Mouse (Mus musculus) CD4-positive helper T cell, adult 2 months (primary cell): ENCODE measurements around the gene Gabbr2.

Experiments
- DNase-seq: peaks from one replicate; pipeline ENCODE4 v3.0.0-alpha.2; 2012; ENCODE audit warnings: low read depth, missing footprints, low spot score

Gene Gabbr2

DNA sequence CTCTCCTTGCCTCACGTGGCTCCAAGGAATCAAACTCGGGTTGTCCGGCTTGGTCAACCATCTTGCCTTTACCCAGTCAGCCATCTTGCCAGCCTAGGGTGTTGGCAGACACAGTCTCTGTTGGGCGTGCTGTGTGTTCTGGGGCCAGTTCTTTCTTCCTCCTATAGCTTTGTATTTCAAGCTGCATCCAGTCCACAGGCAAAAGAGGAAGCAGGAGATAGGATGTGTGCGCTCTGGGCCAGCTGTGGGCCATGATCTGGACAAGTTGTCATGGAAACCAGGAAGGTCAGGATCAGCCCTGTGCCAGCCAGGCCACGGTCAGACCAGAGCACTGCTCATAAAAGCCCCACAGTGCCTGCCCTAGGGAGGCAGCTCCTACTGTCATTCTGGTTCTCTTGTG lies 74.9 kb downstream of the Gabbr2 start:
- DNase-seq: no peak

DNA sequence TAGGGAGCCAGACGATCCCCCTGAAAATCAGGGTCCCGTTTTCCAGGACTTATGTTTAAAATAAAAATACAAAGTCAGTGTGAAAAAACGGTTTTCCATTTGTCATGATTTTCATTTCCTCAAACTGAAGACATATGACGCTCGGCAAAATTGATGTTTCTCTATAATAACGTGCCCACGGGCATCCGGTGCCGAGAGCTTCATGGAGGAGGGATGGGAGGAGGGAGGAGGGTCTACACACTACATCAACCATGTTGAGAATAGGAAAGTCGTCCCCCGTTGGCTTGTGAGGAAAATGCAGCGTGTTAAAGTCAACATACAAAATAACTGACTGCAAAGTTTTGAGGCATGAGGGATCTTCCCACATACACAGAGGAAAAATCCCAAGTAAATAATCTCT lies 75.7 kb downstream of the Gabbr2 start:
- no peak for DNase-seq

DNA sequence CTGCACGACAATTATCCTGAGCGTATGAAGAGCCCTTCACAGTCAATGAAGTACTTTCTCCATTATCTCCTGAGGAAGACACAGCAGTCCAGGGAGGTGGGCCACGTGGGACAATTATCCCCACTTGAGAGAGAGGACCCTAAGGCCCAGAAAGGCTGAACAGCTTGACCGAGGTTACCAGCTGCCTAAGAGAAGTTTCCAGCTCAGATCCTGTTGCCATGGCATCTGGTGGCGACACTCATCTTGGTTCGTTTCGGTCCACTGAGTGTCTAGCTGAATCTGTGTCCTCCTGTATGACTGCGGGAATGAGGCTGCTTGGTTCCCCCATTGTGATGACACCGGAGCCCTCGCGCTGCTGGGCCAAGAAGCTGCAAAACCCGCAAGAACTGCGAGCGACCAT lies 76.2 kb downstream of the Gabbr2 start:
- no peak for DNase-seq

DNA sequence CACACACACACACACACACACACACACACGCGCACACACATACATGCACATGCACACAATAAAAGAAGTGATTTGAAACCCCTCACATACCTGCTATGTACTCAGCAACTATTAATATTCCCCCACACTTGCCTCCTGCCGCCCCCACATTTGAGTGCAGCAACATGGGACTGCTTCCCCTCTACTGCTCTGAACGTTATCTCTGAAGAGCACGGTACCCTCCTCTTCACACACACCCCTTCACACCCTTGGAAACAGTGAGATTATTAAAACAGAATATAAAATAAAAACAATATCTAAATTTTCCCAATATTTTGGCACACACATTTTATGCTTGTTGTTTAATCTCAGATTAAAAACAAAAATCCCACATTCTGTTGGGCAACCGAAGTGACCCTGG lies 77.1 kb downstream of the Gabbr2 start:
- DNase-seq: no peak

DNA sequence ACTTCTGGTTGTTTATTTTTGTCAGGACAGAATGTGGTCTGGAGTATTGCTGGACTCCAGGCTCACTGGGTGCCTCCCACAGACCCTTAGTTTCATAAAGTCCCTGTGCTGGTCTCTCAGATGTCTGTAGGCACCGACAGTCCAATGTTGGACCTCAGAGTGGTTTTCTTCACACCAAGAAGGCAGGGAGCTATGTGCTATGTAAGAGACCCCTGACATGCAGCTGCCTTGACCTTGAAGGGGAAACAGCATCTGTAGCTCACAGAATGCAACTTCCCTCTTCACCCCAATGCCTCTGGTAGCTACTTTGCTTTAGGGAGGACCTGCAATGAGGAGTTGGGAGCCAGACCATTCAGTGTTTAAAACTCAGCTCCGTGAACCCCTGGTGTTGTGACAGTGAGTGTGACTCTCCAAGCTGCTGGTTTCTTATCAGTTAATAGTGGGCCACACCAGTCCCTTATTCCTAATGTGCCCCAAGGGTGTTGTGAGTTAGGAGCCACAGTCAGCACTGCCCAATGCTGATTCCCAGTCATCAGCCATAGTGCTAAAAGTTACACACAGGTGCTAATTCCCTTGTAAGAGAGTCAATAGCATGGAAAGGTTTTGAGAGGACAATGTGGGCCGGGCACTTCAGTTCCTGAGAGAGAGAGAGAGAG lies 85.5 kb downstream of the Gabbr2 start:
- DNase-seq: no peak

DNA sequence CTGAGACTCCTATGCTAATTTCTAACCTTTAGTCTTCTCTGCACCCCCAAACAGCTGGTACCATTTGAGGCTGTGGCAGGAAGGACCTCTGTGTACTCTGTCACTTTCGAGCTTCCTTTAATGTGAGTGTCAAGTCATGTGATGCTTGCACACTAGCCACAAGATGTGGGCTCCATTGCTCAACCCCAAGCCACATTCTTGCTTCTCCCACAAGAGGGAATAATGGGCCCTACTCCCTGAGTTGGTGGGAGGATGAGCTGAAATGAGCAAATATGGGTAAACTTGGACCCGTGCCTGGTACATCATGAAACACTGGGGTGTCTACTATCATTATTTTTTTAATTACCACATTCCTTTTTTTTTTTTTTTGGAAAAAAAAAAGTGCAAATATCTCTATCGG lies 86.5 kb downstream of the Gabbr2 start:
- no peak for DNase-seq

DNA sequence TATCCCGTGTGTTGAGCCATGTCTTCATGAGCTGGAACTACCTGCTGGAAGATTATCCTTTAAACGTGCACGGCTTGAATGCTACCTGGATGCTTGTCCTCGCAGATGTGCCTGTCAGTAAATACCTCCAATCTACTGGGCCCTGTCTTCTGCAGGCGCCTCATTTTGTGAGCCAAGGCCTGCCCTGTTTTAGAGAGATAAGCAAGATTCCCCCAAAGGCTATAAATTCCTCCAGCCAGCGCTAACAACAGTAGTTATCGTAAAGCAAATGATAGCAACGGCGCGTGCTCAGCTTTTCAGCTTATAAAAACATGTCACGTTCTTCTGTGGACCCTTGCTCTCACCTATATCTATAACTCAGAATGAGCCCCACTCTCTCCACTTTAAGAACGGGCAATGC lies 87.5 kb downstream of the Gabbr2 start:
- no peak for DNase-seq

DNA sequence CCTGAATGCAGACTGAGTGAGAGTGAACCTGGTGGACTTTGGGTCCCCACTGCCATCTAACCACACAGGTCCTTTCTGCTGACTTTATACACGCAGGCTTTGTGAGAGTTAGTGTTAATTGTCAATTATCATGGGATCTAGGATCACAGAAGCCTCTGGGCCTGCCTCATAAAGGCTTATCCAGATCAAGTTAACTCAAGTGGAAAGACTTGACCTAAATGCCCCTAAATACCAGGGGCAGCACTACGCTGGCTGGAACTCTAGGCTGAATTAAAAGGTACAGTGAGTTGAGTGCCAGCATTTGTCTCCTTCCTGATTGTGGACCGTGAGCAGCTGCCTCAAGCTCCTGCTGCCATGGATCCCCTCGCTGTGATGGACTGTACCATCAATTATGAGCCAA lies 93.1 kb downstream of the Gabbr2 start:
- no peak for DNase-seq

DNA sequence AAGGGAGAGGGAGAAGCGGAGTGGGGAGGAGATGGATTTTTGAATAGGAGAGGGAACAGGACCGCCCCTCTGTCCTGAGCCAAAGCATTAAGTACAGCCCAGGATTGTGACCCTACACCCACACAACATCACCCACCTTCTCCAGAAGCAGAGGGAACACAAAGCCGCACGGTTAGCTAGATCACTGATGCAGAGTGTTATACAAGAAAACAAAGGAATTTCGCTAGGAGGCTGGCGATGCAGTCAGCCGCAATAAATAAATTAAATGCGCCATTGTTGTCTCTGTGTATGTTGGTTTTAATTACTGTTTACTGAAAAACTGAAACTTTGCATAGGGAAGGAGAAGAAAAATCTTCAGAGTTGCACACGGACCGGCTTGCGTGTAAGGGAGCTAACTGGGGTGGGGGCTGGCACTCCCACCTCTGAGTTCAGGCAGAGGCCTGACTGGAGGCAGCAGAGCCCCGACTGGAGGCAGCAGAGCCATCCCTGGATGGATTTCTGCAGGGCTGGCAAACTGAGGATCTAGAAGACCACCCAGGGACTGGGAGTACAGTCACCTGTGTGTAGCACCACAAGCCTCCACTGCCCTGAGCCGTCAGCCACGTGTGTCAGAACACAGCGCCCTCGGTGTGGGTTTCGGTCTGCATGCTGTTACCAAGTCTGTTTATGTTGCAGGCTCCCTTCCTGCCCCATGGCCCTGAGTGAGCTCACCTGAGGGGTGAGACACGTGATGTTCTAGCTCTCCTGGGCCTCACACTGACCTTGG lies 93.9 kb downstream of the Gabbr2 start:
- DNase-seq: no peak

DNA sequence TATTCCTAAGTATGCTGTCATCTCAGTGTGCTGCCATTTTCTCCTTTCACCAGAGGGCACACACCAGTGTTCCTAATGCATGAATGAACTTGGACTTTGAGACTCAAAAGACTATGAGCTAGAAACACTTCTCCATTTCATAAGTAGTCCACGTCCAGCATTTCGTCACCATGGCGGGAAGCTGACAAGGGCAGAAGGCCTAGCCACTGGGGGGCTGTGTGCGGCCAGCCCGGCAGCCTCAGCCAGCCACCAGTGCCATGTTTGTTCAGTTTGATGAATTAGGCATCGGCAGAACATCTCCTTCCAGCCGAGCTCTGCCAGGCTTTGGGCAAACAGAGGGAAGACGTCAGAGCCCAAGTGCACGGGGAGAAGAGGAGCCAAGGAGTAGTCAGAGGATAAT lies 97.5 kb downstream of the Gabbr2 start:
- DNase-seq: no peak

DNA sequence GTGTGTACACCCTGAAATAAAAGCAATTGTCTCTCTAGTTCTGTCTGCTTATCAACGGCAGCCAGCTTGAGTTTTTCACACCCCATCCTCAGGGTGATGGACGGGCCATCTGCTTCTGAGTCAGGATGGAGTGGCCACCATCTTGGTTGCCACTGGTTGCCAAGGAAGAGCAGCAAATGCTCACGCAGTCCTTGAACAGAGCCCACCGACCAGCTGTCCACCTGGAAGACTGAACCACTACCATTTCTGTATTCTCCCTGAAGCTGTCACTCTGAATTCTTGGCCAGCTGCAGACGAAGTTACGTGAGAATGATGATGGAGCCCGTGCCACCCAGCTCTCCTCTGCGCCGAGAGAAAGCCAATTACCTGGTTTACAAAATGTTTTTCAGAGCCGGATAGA lies 102.5 kb downstream of the Gabbr2 start:
- DNase-seq: no peak

DNA sequence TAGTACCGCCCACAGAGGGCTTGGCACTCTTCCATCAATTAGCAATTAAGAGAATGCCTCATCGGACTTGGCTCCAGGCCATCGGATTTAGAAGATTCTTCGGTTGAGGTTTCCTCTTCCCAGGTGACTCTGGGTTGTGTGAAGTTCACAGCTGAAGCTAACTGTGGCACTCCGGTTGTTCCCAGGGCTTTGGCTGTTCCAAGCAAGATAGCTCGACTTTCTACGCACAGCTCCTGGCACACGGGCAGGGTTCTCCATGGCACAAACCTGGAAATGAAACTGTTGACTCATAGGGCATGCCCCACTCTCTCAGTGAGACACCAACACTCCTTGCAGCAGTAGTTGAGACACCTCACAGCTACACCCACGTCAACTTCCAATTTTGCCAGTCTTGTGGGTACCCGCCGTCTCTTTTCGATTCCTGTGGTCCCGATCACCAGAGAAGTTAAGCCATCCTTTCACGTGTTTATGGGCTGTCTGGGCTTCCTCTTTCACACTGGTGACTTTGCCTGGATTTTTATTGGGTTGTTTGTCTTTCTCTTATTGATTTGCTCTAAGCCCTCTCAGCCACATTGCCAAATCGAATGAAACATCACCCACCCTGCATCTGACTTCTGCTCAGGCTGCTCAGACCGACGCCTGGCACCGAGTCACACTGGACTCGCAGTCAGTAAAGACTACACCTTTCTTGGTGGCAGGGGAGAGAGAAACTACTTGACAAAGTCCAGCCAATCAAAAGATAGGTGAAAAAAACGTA lies 105.9 kb downstream of the Gabbr2 start:
- no peak for DNase-seq

DNA sequence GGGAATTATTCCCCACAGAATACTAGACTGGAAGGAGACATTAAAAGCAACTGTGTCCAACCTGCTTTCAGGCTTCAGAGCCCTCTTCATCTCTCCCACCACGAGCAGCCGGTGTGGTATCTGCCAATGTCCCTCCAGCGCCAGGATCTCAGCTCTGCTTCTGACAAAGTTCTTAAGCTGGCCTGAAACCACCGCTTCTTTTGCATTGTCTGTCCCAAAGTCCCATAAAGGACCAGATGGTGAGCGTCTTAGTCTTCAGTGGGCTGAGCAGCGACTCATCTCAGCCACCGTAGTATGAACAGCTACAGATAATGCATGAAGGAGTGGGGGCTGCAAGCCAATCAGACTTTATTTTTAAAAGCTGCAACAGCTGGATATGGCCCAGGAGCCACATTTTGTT lies 107.5 kb downstream of the Gabbr2 start:
- no peak for DNase-seq

DNA sequence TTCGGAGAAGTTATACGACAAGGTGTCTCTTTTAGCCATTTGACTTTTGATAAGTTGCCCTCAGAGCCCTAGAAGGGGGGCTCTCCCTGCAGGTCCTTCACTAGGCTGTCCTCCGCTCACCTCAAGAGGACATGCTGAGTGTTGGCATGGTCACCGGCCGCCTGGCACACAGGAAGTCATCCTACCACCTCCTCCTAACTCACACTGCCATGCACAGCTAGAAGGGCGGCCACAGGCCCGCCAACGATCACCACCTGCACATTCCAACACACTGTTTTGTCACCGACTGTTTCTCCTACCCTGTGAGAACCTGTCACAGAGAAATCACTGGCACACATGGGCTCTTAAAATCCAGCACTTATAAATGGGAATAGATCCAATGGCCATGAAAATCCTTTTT lies 108.1 kb downstream of the Gabbr2 start:
- DNase-seq: no peak

DNA sequence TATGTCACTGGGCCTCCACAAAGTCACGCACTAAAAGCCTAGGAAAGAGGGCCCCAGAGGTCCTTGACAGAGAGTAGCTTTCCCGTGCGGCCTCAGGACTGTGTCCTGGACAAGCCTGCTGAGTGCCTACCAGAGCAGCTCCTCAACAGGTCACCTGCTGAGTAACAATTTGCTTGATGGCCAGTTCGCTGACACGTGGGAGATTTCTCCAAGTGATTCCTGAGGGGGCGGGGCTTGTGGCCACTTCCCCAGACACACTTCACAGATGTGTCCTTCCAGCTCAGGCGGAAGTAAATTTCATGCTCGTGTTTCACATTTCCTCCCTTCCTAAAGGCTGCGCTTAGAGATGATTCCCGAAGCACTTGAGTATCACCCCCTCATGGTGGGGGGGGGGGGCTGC lies 108.6 kb downstream of the Gabbr2 start:
- DNase-seq: no peak

DNA sequence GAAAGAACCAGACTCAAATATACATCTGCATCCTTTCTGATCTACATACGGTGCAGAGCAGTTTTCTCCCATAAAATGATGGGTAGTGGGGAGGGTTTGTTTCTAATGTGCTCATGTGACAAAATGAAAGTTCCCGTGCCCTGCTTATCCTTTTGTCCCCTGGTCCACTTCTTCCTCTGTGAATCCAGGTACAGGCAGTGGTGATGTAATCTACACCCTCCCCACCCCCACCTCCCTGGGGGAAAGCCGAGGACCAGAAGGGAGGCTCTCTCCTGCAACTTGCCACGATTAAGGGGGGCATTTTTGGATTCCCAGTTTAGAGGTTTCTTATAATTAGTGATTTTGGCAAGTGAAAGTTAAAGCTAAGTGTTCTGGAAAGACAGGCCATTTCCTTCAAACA lies 110.4 kb downstream of the Gabbr2 start:
- no peak for DNase-seq

DNA sequence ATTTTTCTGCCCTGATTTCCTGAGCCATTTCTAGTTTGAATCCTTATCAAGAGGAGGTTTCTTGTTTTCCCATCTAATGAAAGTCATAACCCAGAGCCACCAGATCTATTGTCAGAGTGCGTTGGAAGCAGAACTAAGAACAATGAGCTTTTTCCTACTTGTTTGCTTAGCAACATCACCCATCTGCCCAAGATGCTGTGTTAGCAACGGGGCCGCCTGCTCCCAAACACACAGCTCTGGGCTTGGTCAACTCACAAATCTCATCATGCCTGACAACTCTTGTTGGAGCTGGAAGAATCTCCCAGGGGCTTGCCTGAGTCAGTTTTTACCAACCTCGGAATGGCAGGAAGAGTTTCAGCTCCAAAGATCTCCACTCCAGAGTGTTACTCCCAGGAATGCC lies 111.7 kb downstream of the Gabbr2 start:
- DNase-seq: no peak

DNA sequence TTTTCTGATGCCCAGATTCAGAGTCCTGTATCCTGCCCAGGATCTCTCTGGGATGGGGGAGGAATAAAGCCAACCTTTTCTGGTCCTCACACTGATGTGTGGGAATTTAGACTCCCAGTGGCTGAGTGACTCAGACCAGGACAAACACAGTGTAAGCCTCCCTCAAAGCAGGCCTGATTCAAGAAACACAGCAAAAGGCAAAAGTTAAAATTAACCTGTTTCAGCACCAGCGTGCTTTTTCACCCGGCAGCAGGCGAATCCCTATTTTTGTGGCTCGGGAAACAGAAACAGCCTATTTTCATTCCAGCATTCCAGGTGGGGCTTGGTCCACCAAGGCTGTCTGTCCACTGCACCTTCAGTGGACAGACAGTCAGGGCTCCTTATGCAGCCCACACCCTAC lies 118.9 kb downstream of the Gabbr2 start:
- no peak for DNase-seq

DNA sequence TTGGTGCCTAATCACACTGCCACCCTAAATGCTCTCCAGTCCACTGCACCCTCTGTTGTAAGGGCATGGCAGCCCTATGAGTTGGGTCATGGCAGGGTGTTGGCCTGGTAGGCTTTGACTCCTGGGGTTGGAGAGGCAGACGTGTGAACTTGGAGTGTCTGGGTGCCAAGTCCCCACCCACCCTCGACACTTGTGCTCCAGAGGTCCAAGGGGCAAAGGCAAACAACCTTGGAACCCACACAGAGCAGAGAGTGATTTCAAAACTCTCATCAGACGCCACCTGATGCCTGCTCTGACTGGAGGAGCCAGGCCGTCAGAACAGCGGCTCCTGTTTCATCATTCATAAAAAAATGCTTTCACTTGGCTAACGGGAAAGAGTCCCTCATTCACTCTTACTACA lies 121.5 kb downstream of the Gabbr2 start:
- DNase-seq: no peak

DNA sequence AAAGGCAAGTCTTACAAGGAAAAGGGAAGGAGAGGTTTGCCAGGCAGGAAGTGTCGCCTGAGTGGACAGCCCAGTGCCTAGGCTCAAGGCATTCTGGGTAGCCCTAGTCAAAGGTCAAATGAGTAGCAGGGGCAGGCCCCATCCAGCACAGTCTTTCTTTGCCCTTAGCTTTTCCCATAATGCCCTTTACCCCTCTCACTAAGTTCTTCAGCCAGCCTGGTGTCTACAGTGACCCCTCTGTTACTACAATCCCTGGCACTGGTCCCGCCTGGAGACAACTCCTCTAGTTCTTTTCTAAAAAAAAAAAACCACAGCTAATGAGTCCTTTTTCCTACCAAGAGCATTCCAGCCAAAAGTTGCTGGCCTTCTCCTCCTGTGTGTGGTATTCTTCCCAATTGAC lies 122.3 kb downstream of the Gabbr2 start:
- DNase-seq: no peak

DNA sequence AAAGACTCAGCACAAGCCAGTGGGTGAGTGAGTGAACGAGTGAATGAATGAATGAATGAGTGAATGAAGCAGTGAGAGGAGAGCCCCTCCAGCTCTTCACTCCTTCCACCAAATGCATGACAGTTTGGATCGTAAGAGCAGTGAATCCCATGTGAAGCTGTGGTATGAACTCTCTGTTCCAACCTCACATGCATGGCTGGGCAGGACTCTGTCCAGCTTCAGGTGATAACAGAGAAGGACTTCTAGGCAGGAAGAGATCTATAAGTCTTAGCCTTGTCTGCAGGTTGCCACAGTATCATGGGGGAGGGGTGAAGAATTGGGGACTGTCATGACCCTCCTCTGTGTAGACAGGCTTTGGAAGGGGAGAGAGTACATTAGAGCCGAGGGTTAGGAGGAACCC lies 122.8 kb downstream of the Gabbr2 start:
- no peak for DNase-seq

DNA sequence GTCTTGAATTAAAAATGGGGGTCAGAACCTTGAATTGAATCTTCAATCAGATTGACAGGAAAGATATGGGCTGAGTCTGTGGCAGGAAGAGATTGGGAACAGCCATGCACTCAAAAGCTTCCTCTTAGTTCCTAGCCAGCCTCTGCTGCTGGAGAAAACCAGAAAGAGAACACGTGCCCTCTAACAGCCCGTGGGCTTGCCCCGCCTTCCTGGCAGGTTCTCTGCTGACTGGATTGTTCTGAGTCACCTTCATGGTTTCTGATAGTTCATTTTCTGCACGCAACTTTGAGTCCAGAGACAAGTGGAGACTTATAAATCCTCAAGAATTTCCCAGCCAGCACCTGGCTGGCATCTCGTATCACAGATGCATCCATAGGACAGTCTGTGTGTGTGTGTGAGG lies 123.5 kb downstream of the Gabbr2 start:
- no peak for DNase-seq

DNA sequence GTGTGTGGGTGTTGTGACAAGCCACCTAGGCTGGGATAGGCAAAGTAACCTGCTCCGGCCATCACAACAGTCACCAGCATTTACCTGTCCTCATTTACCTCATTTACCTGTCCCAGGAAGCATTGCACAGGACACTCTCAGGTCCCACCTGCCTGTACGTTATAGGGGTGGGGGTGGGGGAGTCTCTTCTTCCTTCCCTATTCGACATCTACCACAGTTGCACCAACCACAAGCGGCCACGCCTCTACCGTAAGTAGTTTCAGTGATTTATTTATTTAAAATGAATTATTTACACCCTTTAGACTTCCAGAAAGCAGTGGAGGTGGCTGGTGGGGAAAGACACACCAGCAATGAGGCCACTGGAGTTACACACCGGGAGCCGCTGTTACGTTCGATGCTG lies 123.9 kb downstream of the Gabbr2 start:
- no peak for DNase-seq
